Mouse (Mus musculus) hindbrain, embryonic 11.5 days (tissue): ENCODE results near the gene Ppl. TPM values are rescaled to one million over a fixed set of nuclear protein-coding genes. Genes with fewer than 3 reads are reported as not detected.

Experiments used
- ATAC-seq: fragments of 200-750 bp; cut with Nextera tagmentation; 2 replicates; pipeline ENCODE4 v1.8.0; 2017; ENCODE audit warnings: mild to moderate bottlenecking, moderate TSS enrichment, moderate library complexity; ENCODE audit not compliant: low FRiP score
- DNase-seq: peaks from one replicate; pipeline ENCODE4 v3.0.0-alpha.2; 2015; ENCODE audit warnings: low spot score
- H3K27ac ChIP-seq: fragments of 300-500 bp; sonication (generic); 2 replicates; pipeline ENCODE4 v1.5.1; 2014; ENCODE audit warnings: mild to moderate bottlenecking, low read depth, low read length
- H3K27me3 ChIP-seq: fragments of 300-500 bp; sonication (generic); 2 replicates; pipeline ENCODE4 v1.6.1; 2014; ENCODE audit warnings: mild to moderate bottlenecking, low read length, moderate library complexity, mixed read lengths; ENCODE audit not compliant: control insufficient read depth, insufficient read depth
- H3K36me3 ChIP-seq: fragments of 300-500 bp; sonication (generic); 2 replicates; pipeline ENCODE4 v1.6.1; 2014; ENCODE audit warnings: mild to moderate bottlenecking, low read length, moderate library complexity, mixed read lengths; ENCODE audit not compliant: control insufficient read depth, insufficient read depth
- H3K4me1 ChIP-seq: fragments of 300-500 bp; sonication (generic); replicated peaks from 2 replicates; pipeline ENCODE4 v1.6.1; 2014; ENCODE audit warnings: low read length, mixed read lengths; ENCODE audit not compliant: control insufficient read depth, insufficient read depth
- H3K4me2 ChIP-seq: fragments of 300-500 bp; sonication (generic); replicated peaks from 2 replicates; pipeline ENCODE4 v1.6.1; 2014; ENCODE audit warnings: mild to moderate bottlenecking, low read depth, low read length
- H3K4me3 ChIP-seq: fragments of 300-500 bp; sonication (generic); 2 replicates; pipeline ENCODE4 v1.5.1; 2014; ENCODE audit warnings: low read depth, low read length
- H3K9ac ChIP-seq: fragments of 300-500 bp; sonication (generic); 2 replicates; pipeline ENCODE4 v1.6.1; 2014; ENCODE audit warnings: low read depth, low read length
- H3K9me3 ChIP-seq: fragments of 300-500 bp; sonication (generic); 2 replicates; pipeline ENCODE4 v1.6.1; 2016; ENCODE audit warnings: low read length; ENCODE audit not compliant: control insufficient read depth
- WGBS: fragments of 180-500 bp; shearing (Covaris S2); extraction: QIAGEN DNeasy Blood & Tissue Kit; methylation state at CpG from one replicate; pipeline ENCODE4 v1.1.7; 2014; 5-methylcytosine and 5-hydroxymethylcytosine counted together
- polyA plus RNA-seq: library from polyadenylated mRNA; unstranded; fragments of >200 nt; fragmentation: Nextera tagmentation; extraction: Ambion mirVana; gene quantifications from 2 replicates; pipeline ENCODE4 v1.2.1, GENCODE M21; 2014

Gene Ppl
- polyA plus RNA-seq, 1 experiment from 2014 or later: 1.2 TPM

- Histone ChIP-seq H3K4me2 (no peak overlapping the region), H3K9ac (no peak overlapping the region), H3K27ac (no peak overlapping the region), H3K4me1 (no peaks in the 10 kb centered on the region), H3K36me3 (no peaks in the 10 kb centered on the region), H3K9me3 (no peaks in the 10 kb centered on the region), H3K27me3 (no peaks in the 10 kb centered on the region), H3K4me3 (no peak overlapping the region)
- DNase-seq: no peak
- ATAC-seq: no peak
- WGBS: 70% methylated on average over 2 of the region's 2 CpGs
These were observed 18.6 kb downstream of the Ppl start for GRCm38 (mm10) chr16:5113582-5113981.

GRCm38 (mm10) chr16:5113002-5113550 is 19.1 kb downstream of the Ppl start:
- Histone ChIP-seq H3K4me1 (no peaks in the 10 kb centered on the region), H3K9me3 (no peaks in the 10 kb centered on the region), H3K4me2 (no peak overlapping the region), H3K27me3 (no peaks in the 10 kb centered on the region), H3K36me3 (no peaks in the 10 kb centered on the region), H3K27ac (no peak overlapping the region), H3K9ac (no peak overlapping the region), H3K4me3 (no peak overlapping the region)
- 81% methylated on average over 4 of the region's 4 CpGs for WGBS
- no peak for ATAC-seq
- DNase-seq: no peak

- Histone ChIP-seq H3K4me1 (no peaks in the 10 kb centered on the region), H3K27ac (no peak overlapping the region), H3K27me3 (no peaks in the 10 kb centered on the region), H3K9ac (no peak overlapping the region), H3K4me2 (no peak overlapping the region), H3K9me3 (no peaks in the 10 kb centered on the region), H3K36me3 (no peaks in the 10 kb centered on the region), H3K4me3 (no peak overlapping the region)
- no peak for ATAC-seq
- no peak for DNase-seq
- 86% methylated on average over 3 of the region's 3 CpGs for WGBS
These were observed 21.2 kb downstream of the Ppl start for GRCm38 (mm10) chr16:5111021-5111420.

GRCm38 (mm10) chr16:5109877-5110276 is 22.3 kb downstream of the Ppl start:
- WGBS: 74% methylated on average over 7 of the region's 7 CpGs
- Histone ChIP-seq H3K4me1 (no peaks in the 10 kb centered on the region), H3K27me3 (no peaks in the 10 kb centered on the region), H3K9ac (no peak overlapping the region), H3K4me2 (no peak overlapping the region), H3K36me3 (no peaks in the 10 kb centered on the region), H3K4me3 (no peak overlapping the region), H3K9me3 (no peaks in the 10 kb centered on the region), H3K27ac (no peak overlapping the region)
- ATAC-seq: no peak
- no peak for DNase-seq

GRCm38 (mm10) chr16:5101000-5101399 is 31.2 kb downstream of the Ppl start:
- Histone ChIP-seq H3K36me3 (no peaks in the 10 kb centered on the region), H3K4me3 (no peak overlapping the region), H3K27ac (no peak overlapping the region), H3K9me3 (no peaks in the 10 kb centered on the region), H3K27me3 (no peaks in the 10 kb centered on the region), H3K9ac (no peak overlapping the region), H3K4me2 (no peak overlapping the region), H3K4me1 (no peaks in the 10 kb centered on the region)
- ATAC-seq (no peak), DNase-seq (no peak)
- 84% methylated on average over 6 of the region's 6 CpGs for WGBS

- Histone ChIP-seq H3K27me3 (no peaks in the 10 kb centered on the region), H3K27ac (no peak overlapping the region), H3K4me1 (no peaks in the 10 kb centered on the region), H3K9me3 (no peaks in the 10 kb centered on the region), H3K4me3 (no peak overlapping the region), H3K36me3 (no peaks in the 10 kb centered on the region), H3K4me2 (no peak overlapping the region), H3K9ac (no peak overlapping the region)
- no peak for DNase-seq
- ATAC-seq: no peak
- WGBS: 83% methylated on average over 8 of the region's 8 CpGs
These were observed 35.7 kb downstream of the Ppl start for GRCm38 (mm10) chr16:5096504-5096903.

- Histone ChIP-seq H3K9ac (no peak overlapping the region), H3K4me2 (no peak overlapping the region), H3K4me3 (no peak overlapping the region), H3K9me3 (no peaks in the 10 kb centered on the region), H3K27me3 (no peaks in the 10 kb centered on the region), H3K27ac (no peak overlapping the region), H3K36me3 (no peaks in the 10 kb centered on the region), H3K4me1 (no peaks in the 10 kb centered on the region)
- no peak for ATAC-seq
- no peak for DNase-seq
- WGBS: 90% methylated on average over 5 of the region's 5 CpGs
These were observed 38.9 kb downstream of the Ppl start for GRCm38 (mm10) chr16:5093285-5093684.

GRCm38 (mm10) chr16:5089021-5089420 is 43.2 kb downstream of the Ppl start:
- Histone ChIP-seq H3K27me3 (no peaks in the 10 kb centered on the region), H3K9me3 (no peaks in the 10 kb centered on the region), H3K4me2 (no peak overlapping the region), H3K27ac (no peak overlapping the region), H3K4me3 (no peak overlapping the region), H3K9ac (no peak overlapping the region), H3K36me3 (no peaks in the 10 kb centered on the region), H3K4me1 (no peaks in the 10 kb centered on the region)
- WGBS: 74% methylated on average over 10 of the region's 10 CpGs
- no peak for ATAC-seq
- no peak for DNase-seq

- H3K9ac ChIP-seq: no peak overlapping the region
- H3K4me1 ChIP-seq: no peaks in the 10 kb centered on the region
- WGBS: 99% methylated on average over 2 of the region's 2 CpGs
- H3K27me3 ChIP-seq: no peaks in the 10 kb centered on the region
- no peaks in the 10 kb centered on the region for H3K9me3 ChIP-seq
- DNase-seq: no peak
- ATAC-seq: no peak
- H3K4me3 ChIP-seq: no peak overlapping the region
- H3K27ac ChIP-seq: no peak overlapping the region
- H3K4me2 ChIP-seq: no peak overlapping the region
- H3K36me3 ChIP-seq: no peaks in the 10 kb centered on the region
These were observed 46.0 kb downstream of the Ppl start for GRCm38 (mm10) chr16:5086179-5086578.
